8 mouse cellular contexts compared by ENCODE assay signal in genomic region chr7:34319957-34320356, GRCm38 (mm10). TPM values are rescaled to one million over a fixed set of nuclear protein-coding genes. Genes with fewer than 3 reads are reported as not detected.
DNase-seq lines count a peak whose midpoint lies in the region; ATAC-seq and TF ChIP-seq lines count a peak whose summit lies in the region.

No protein-coding gene starts in this region.

- intact Hi-C loops in heart, postnatal 10 days (cut with DNase I), result no loop called here

- H3ac ChIP-seq in C2C12 (ENCODE audit: control insufficient read depth, insufficient read length, low read depth), result no peak overlapping the region

- H3K27me3 ChIP-seq in intestine, embryonic 15.5 days (replicated peaks), result no peaks in the 10 kb centered on the region
- no peaks in the 10 kb centered on the region for H3K27me3 ChIP-seq in intestine, postnatal 0 days (replicated peaks; ENCODE audit: control insufficient read depth, insufficient read depth, low read length)
- H3K27me3 ChIP-seq in C2C12 (ENCODE audit: control insufficient read depth, insufficient read depth, insufficient read length), result no peaks in the 10 kb centered on the region
- H3K27me3 ChIP-seq in stomach, embryonic 15.5 days (replicated peaks), result no peaks in the 10 kb centered on the region
- H3K27me3 ChIP-seq in thymus, adult 2 months (ENCODE audit: control insufficient read depth, insufficient read depth, low read length), result no peaks in the 10 kb centered on the region

- no peaks in the 10 kb centered on the region for H3K36me3 ChIP-seq in intestine, embryonic 15.5 days
- H3K36me3 ChIP-seq in intestine, postnatal 0 days (ENCODE audit: control insufficient read depth, insufficient read depth), result no peaks in the 10 kb centered on the region
- no peaks in the 10 kb centered on the region for H3K36me3 ChIP-seq in C2C12 (ENCODE audit: control insufficient read depth, insufficient read depth)
- H3K36me3 ChIP-seq in stomach, embryonic 15.5 days, result no peaks in the 10 kb centered on the region
- H3K36me3 ChIP-seq in thymus, adult 2 months (ENCODE audit: control insufficient read depth, insufficient read depth, low read length), result no peaks in the 10 kb centered on the region

- no peak overlapping the region for H3K4me2 ChIP-seq in intestine, embryonic 15.5 days (replicated peaks)
- H3K4me2 ChIP-seq in intestine, postnatal 0 days (replicated peaks; ENCODE audit: low read depth), result no peak overlapping the region
- H3K4me2 ChIP-seq in stomach, embryonic 15.5 days, result no peak overlapping the region

- H3K79me2 ChIP-seq in C2C12 (ENCODE audit: control insufficient read depth, insufficient read depth), result no peaks in the 10 kb centered on the region

- no peak for TF ChIP-seq POLR2A in brain, embryonic 14.5 days (IDR thresholded peaks at IDR 0.05; ENCODE audit: borderline replicate concordance, extremely low read depth, insufficient read depth, insufficient read length, poor library complexity, severe bottlenecking)
- no peak for TF ChIP-seq POLR2A in thymus, adult 2 months (IDR thresholded peaks at IDR 0.05; ENCODE audit: control insufficient read depth, extremely low read depth, insufficient read depth, low read length, poor library complexity)

- ATAC-seq in intestine, embryonic 15.5 days, result no peak; the same call in 1 of the 2 replicates
- no peak for ATAC-seq in intestine, postnatal 0 days
- no peak for ATAC-seq in stomach, embryonic 15.5 days (ENCODE audit: insufficient read depth, low FRiP score, low read depth)

- DNase-seq in brain, embryonic 14.5 days (ENCODE audit: low read depth), result peak; percentile 32
- DNase-seq in heart, postnatal 10 days, result peak; percentile 62 to 65
- DNase-seq in thymus, postnatal 36 days, result no peak
- DNase-seq in thymus, adult 2 months, result no peak

- H3K4me1 ChIP-seq in intestine, embryonic 15.5 days (replicated peaks), result peaks cover 13% of the 10 kb centered on the region; the same call in 1 of the 2 replicates
- H3K4me1 ChIP-seq in intestine, postnatal 0 days (replicated peaks; ENCODE audit: control insufficient read depth, insufficient read depth, low read length), result no peaks in the 10 kb centered on the region; the same call in 1 of the 2 replicates
- H3K4me1 ChIP-seq in stomach, embryonic 15.5 days, result peaks cover 4% of the 10 kb centered on the region; the same call in 1 of the 2 replicates
- no peaks in the 10 kb centered on the region for H3K4me1 ChIP-seq in thymus, adult 2 months (replicated peaks; ENCODE audit: control insufficient read depth, insufficient read depth, low read length)

- H3K27ac ChIP-seq in intestine, embryonic 15.5 days, result 0 out of 2 replicates have a peak overlapping the region, but pooled peaks have one; percentile 9
- H3K27ac ChIP-seq in intestine, postnatal 0 days (ENCODE audit: low read depth, low read length), result no peak overlapping the region
- peak overlapping the region; percentile 54 for H3K27ac ChIP-seq in stomach, embryonic 15.5 days
- H3K27ac ChIP-seq in thymus, adult 2 months (ENCODE audit: control insufficient read depth, insufficient read depth, low read length), result no peak overlapping the region

- H3K79me3 ChIP-seq in C2C12 (ENCODE audit: low read depth), result no peaks in the 10 kb centered on the region

- H3K9me3 ChIP-seq in intestine, embryonic 15.5 days, result no peaks in the 10 kb centered on the region
- no peaks in the 10 kb centered on the region for H3K9me3 ChIP-seq in intestine, postnatal 0 days (ENCODE audit: control insufficient read depth)
- H3K9me3 ChIP-seq in stomach, embryonic 15.5 days, result no peaks in the 10 kb centered on the region

- no peak overlapping the region for H3K9ac ChIP-seq in intestine, embryonic 15.5 days
- no peak overlapping the region for H3K9ac ChIP-seq in intestine, postnatal 0 days (ENCODE audit: low read depth, low read length)
- H3K9ac ChIP-seq in stomach, embryonic 15.5 days, result no peak overlapping the region

- WGBS in intestine, embryonic 15.5 days, result 45% methylated on average over 3 of the region's 3 CpGs
- 39% methylated on average over 3 of the region's 3 CpGs for WGBS in intestine, postnatal 0 days
- WGBS in stomach, embryonic 15.5 days, result 48% methylated on average over 3 of the region's 3 CpGs
- WGBS in thymus, adult 2 months, result 81% methylated on average over 3 of the region's 3 CpGs

- no peak overlapping the region for H3K4me3 ChIP-seq in intestine, embryonic 15.5 days (replicated peaks)
- H3K4me3 ChIP-seq in intestine, postnatal 0 days (ENCODE audit: low read depth, low read length), result no peak overlapping the region
- H3K4me3 ChIP-seq in C2C12 (ENCODE audit: insufficient read depth, poor library complexity, severe bottlenecking), result no peak overlapping the region
- no peak overlapping the region for H3K4me3 ChIP-seq in stomach, embryonic 15.5 days (replicated peaks)
- no peak overlapping the region for H3K4me3 ChIP-seq in thymus, adult 2 months (ENCODE audit: control insufficient read depth, insufficient read depth, low read length)

- no peak for TF ChIP-seq CTCF in intestine, postnatal 0 days (IDR thresholded peaks at IDR 0.05; ENCODE audit: low read depth)
- no peak for TF ChIP-seq CTCF in C2C12 (IDR thresholded peaks at IDR 0.05; ENCODE audit: control insufficient read depth, insufficient read depth, insufficient read length)
- no peak for TF ChIP-seq CTCF in brain, embryonic 14.5 days (IDR thresholded peaks at IDR 0.05; ENCODE audit: borderline replicate concordance, extremely low read depth, insufficient read depth, insufficient read length)
- TF ChIP-seq CTCF in thymus, adult 2 months (IDR thresholded peaks at IDR 0.05; ENCODE audit: borderline replicate concordance, control insufficient read depth, extremely low read depth, insufficient read depth, low read length, poor library complexity), result no peak

TF ChIP-seq in C2C12, 6 proteins besides CTCF, POLR2A, EP300 and RAD21:
- TF ChIP-seq FOSL1 (IDR thresholded peaks at IDR 0.05; ENCODE audit: insufficient read depth, low read length, poor library complexity, severe bottlenecking) (peak; percentile 50), MAX (IDR thresholded peaks at IDR 0.05) (no peak), MYOG (IDR thresholded peaks at IDR 0.05; ENCODE audit: control insufficient read depth, extremely low read depth, insufficient read length) (no peak), MYOD1 (IDR thresholded peaks at IDR 0.05; ENCODE audit: control insufficient read depth, insufficient read length, low read depth) (peak; percentile 34), USF1 (IDR thresholded peaks at IDR 0.05; ENCODE audit: low read depth) (no peak)

RNA-seq across cellular contexts. Expression of gene 4931406P16Rik, which starts 6.6 kb away (rescaled TPM):
- 23.8 and 28.7 TPM in 2 replicates for polyA plus RNA-seq in intestine, embryonic 15.5 days (2015; fragmentation: Nextera tagmentation; extraction: Ambion mirVana)
- 18.6 and 21.2 TPM in 2 replicates for polyA plus RNA-seq in intestine, postnatal 0 days (2015; fragmentation: Nextera tagmentation; extraction: Ambion mirVana)
- polyA plus RNA-seq in C2C12 (2012; fragmentation: generic; extraction: Trizol), result 13.2 TPM
- polyA plus RNA-seq in brain, embryonic 14.5 days (2012; rRNA removed), result 37.5 and 45.5 TPM in 2 replicates
- total RNA-seq in heart, postnatal 10 days (2021), result 100 to 1,000 TPM in 1 of 2 experiments, 10 to 100 TPM in 1; 95.5 to 102 TPM
- polyA plus RNA-seq in stomach, embryonic 15.5 days (2015; fragmentation: Nextera tagmentation; extraction: Ambion mirVana), result 27.9 and 28.2 TPM in 2 replicates
- 31.9 and 32.2 TPM in 2 replicates for polyA plus RNA-seq in thymus, adult 2 months (2012; rRNA removed)

Comparison
In these comparisons a context has a peak if more than half of its experiments do, and no peak if none do; other contexts are left out.
1. H3K27ac ChIP-seq: peak in intestine, embryonic 15.5 days (single experiment) and stomach, embryonic 15.5 days (single experiment); none in intestine, postnatal 0 days (single experiment) and thymus, adult 2 months (single experiment).
2. DNase-seq: peak in brain, embryonic 14.5 days (single experiment) and heart, postnatal 10 days (2 of 2); none in thymus, postnatal 36 days (0 of 2) and thymus, adult 2 months (single experiment).